Mouse (Mus musculus) embryonic fibroblast, embryonic 13.5 days (primary cell): ENCODE measurements around the gene Stxbp3. TPM values are rescaled to one million over a fixed set of nuclear protein-coding genes. Genes with fewer than 3 reads are reported as not detected.

Experiments
- H3K27ac ChIP-seq: 2 replicates; pipeline ENCODE4 v1.5.1; 2012; ENCODE audit warnings: low read length, control low read depth, inconsistent platforms; ENCODE audit not compliant: insufficient read depth
- H3K4me1 ChIP-seq: 2 replicates; pipeline ENCODE4 v1.6.1; 2011; ENCODE audit warnings: low read length; ENCODE audit not compliant: control insufficient read depth, insufficient read depth
- H3K4me3 ChIP-seq: 2 replicates; pipeline ENCODE4 v1.5.1; 2011; ENCODE audit warnings: mild to moderate bottlenecking, control low read depth, low read length; ENCODE audit not compliant: insufficient read depth
- CTCF ChIP-seq: IDR thresholded peaks from 2 replicates; pipeline ENCODE4 v1.5.1; 2011; ENCODE audit warnings: mild to moderate bottlenecking, control low read depth, low read length, moderate library complexity, borderline replicate concordance; ENCODE audit not compliant: insufficient read depth
- POLR2A ChIP-seq: IDR thresholded peaks from 2 replicates; pipeline ENCODE4 v1.6.1; 2011; ENCODE audit warnings: low read depth, mild to moderate bottlenecking, control low read depth, low read length, moderate library complexity
- polyA plus RNA-seq: library from polyadenylated mRNA; stranded (reverse); fragments of >200 nt; gene quantifications from 2 replicates; pipeline ENCODE4 v1.2.4, GENCODE M21; 2011; ENCODE audit warnings: low read depth; ENCODE audit not compliant: missing spikeins, insufficient read length

Gene Stxbp3
- polyA plus RNA-seq, 1 experiment, result 53.9 TPM

DNA sequence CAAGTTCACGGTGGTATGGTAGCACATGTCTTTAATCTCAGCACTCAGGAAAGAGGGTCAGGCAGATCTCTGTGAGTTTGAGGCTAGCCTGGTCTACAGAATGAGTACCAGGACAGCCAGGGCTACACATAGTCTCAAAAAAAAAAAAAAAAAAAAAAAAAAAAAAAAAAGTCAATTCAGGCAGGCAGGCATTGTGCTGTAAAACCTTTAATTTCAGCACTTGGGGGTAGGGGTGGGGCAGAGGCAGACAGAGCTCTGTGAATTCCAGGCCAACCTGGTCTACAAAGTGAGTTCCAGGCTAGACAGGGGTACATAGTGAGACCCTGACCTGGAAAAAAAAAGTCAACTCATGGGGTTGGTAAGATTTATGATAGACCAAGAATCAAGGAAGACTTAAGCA, 17.4 kb upstream of the Stxbp3 start:
- no peak for TF ChIP-seq CTCF
- TF ChIP-seq POLR2A, result no peak
- peaks cover 7% of the 10 kb centered on the region for H3K4me1 ChIP-seq
- peak overlapping the region; percentile 98 for H3K27ac ChIP-seq
- no peak overlapping the region for H3K4me3 ChIP-seq

DNA sequence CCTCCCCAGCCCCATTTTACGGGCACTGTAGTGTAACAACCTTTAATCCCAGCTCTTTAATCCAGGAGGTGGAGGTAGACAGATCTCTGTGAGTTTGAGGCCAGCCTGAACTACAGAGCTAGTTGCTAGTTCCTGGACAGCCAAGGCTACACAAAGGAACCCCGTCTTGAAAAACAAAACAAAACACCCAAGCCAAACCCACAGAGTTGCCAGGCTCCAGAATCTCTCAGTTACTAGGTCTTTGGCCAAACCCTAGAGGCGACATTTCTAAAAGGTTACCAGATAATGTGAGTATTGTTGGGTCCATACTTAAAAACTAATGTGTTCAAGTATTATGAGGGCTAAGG, 16.8 kb upstream of the Stxbp3 start:
- H3K27ac ChIP-seq, result no peak overlapping the region; the same call in 1 of the 2 replicates
- peaks cover 7% of the 10 kb centered on the region for H3K4me1 ChIP-seq
- no peak overlapping the region for H3K4me3 ChIP-seq
- TF ChIP-seq CTCF, result no peak
- no peak for TF ChIP-seq POLR2A

DNA sequence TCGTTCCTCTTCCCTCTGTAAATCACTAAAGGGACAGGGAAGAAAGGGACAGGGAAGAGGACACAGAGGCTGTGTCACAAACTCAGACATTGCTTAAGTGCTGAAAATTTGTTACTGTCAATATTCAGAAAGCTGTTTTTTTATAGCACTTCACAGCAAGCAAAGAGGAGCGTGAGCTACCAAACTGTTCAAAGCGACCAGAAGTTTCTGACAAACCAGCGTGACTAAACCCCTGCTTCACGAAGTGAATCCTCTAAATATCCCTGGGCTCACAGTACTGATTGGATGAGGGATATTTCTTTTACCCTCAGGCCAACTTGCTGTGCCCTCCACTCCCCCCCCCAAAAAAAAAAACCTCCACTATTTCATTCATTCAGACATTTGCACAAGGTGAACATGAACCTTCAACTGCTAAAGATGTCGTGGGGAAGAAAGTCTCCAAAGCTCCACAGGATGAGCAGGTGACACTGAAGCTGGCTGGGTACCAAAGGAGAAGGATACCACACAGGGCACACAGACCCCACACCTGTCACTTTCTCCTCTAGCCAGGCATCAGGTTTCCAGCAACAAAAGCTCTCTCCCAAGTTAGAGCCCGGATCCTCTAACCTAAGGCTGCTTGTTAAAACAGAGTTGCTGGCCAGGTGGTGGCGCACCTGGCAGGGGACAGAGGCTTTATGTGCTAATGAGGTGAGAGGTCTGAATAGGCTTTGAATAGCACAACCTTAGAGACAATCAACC, 16.2 kb upstream of the Stxbp3 start:
- no peak for TF ChIP-seq POLR2A
- no peak for TF ChIP-seq CTCF
- peaks cover 7% of the 10 kb centered on the region for H3K4me1 ChIP-seq
- peak overlapping the region; percentile 72 for H3K27ac ChIP-seq
- H3K4me3 ChIP-seq, result no peak overlapping the region

DNA sequence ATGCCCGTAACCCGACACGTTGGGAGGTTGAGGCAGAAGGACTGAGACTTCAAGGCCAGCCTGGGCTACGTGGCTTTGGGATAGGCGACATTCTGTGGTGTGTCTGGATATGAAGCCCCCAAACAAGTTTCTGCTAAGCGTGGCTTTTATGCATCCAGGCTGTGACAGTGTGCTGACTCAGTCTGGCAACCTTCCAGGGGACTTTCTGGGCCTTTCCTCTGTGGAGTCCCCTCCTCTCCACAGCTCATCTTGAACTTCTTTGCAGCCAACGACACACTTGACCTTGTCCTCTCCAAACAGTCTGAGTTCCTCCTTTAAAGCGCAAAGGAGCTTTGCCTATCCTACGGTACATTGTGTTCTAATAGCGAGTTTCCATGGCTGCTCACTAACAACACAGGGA, 15.5 kb upstream of the Stxbp3 start:
- peaks cover 7% of the 10 kb centered on the region for H3K4me1 ChIP-seq
- peak overlapping the region; percentile 72 for H3K27ac ChIP-seq
- H3K4me3 ChIP-seq, result no peak overlapping the region
- TF ChIP-seq POLR2A (no peak), CTCF (no peak)

DNA sequence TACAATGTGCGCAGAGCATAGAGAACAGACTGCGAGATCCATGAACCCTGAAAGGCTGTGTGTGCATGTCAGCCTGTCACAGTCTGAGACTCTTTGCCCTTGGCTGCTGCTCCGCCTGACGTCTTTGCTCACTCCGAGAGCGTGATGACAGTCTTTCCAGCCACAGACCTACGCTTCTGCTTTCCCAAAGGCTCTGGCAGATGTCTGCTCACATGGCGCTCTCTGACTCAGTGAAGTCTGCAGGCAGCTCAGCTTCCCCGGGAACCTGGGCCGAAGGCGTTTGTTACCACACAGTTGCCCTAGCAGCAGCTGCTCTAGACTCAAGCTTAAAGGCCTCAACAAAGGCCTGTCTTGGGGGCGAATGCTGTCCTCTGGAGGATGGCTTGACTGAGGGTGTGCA, 15.0 kb upstream of the Stxbp3 start:
- H3K4me1 ChIP-seq, result peaks cover 7% of the 10 kb centered on the region
- H3K4me3 ChIP-seq, result no peak overlapping the region
- H3K27ac ChIP-seq, result peak overlapping the region; percentile 72
- no peak for TF ChIP-seq CTCF
- no peak for TF ChIP-seq POLR2A

DNA sequence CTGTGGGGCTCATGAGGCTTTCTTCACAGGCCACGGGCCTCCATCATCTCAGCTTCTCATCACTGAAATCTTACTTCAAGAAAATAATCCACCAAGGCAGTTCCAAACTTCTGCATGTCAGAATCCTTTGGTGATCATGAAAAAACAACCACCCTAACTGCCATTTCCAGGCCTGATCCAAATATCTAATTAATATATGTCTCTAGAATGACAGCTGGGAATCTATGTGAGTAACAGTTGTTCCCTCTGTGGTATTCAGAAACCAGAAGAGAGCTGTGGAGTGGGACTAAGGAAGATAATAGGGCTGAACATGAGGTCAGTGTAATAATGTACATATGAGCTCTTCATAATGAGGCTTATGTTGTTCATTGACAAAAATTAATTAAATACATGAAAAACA, 12.9 kb upstream of the Stxbp3 start:
- no peak overlapping the region for H3K4me3 ChIP-seq
- TF ChIP-seq POLR2A, result no peak
- no peak for TF ChIP-seq CTCF
- H3K4me1 ChIP-seq, result peaks cover 7% of the 10 kb centered on the region
- H3K27ac ChIP-seq, result no peak overlapping the region

DNA sequence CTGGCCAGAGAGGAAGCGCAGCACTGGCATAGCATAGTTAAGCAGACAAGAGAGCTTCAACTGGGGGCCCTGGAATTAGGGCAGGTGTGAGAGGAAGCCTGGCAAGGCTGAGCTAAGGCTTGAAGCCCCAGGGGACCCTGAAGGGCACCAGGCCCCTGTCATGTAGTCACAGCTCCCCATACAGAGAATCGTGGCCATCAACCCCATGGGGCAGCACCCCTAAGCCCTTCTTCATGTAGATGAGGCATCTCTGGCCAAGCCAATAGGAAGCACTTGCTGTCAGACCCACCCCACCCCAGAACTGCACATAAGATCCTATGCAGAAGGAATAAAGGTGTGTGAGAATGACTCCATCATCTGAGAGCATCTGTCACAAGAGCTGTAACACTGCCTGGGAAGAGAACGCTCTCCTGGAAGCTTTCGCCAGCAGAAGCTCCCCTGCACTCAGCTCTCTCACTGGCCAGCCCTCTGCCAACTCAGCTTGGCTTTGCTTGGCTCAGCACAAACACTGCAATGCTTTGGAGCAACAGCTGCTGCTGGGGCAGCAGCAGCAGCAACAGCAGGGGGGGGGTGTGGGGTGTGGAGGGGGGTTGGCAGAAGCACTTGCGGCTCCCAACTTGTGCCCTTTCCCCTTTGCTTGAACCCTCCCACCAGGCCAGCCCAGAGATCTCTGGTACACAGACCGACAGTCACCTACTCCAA, 11.8 kb upstream of the Stxbp3 start:
- no peak overlapping the region for H3K4me3 ChIP-seq
- TF ChIP-seq POLR2A (no peak), CTCF (no peak)
- peaks cover 7% of the 10 kb centered on the region for H3K4me1 ChIP-seq
- no peak overlapping the region for H3K27ac ChIP-seq

DNA sequence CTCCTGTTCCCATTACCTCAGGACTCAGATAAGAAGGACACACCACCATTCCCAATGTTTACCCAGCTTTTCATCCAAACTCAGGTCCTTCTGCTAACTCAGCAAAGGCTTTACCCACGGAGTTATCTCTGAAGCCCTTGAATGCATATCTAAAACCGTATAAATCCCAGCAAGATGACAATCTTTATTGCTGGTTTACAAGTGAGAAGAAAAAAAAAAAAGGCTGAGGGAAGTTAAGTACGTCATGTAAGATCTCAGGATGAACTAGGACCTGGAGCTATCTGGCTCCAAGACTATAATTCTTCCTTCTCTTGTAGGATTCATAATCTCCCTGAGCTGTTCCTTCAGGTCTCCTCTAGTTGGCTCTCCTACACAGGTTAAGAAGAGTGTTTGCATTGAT, 11.2 kb upstream of the Stxbp3 start:
- TF ChIP-seq POLR2A, result no peak
- no peak for TF ChIP-seq CTCF
- Histone ChIP-seq H3K4me1 (peaks cover 7% of the 10 kb centered on the region), H3K4me3 (no peak overlapping the region), H3K27ac (no peak overlapping the region)

DNA sequence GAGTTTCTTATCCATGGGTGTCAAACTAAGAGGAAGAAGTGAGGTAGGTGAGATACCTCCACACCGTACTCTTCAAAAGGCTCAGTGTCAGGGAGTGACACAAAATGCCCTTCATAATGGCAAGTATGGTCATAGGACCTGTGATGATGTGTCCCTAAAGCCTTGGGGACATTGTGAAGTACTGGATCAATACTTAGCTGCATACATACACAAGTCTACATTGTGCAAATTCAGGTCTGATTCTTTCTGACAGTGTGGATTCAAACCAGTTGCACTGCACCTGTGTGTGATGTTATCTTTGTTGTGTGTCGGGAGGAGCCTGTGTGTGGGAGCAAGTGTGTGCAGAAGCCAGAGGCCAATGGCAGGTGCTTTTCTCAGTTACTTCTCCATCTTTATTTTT, 10.7 kb upstream of the Stxbp3 start:
- no peak overlapping the region for H3K4me3 ChIP-seq
- TF ChIP-seq POLR2A (no peak), CTCF (no peak)
- no peak overlapping the region for H3K27ac ChIP-seq
- peaks cover 7% of the 10 kb centered on the region for H3K4me1 ChIP-seq

DNA sequence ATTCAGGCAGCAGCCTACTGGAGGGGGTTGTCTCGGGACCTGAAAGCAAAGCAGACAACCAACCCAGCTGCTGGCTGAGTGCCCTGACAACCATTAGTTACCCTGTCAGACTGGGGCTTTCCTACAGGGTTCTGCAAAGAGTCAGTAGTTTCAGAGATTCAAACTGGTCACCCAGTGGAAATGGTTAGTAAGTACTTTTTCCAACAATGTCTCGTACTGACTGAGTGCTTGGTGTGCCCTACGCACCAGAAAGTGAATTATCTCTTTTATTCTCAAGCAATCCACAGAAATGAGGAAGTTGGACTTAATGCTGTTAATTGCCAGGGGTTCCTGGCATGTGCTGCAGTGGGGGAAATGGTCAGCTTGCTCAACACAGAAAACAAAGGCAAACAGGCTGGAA, 10.2 kb upstream of the Stxbp3 start:
- no peak overlapping the region for H3K4me3 ChIP-seq
- H3K4me1 ChIP-seq, result peaks cover 4% of the 10 kb centered on the region
- TF ChIP-seq POLR2A (no peak), CTCF (no peak)
- no peak overlapping the region for H3K27ac ChIP-seq
